Mouse (Mus musculus) MEL (cell line): Measurements from ENCODE around the gene Il23a.

Experiments
- EP300 ChIP-seq, 2 experiments: IDR thresholded peaks; 2 replicates each; pipeline ENCODE4 v1.6.1; 2011; ENCODE audit warnings: improper control_type of control experiment in 2 of 2, low read length in 2 of 2, low read depth in 1 of 2, mild to moderate bottlenecking in 1 of 2
- ETS1 ChIP-seq: IDR thresholded peaks from 2 replicates; pipeline ENCODE4 v1.6.1; 2012; ENCODE audit warnings: low read depth, mild to moderate bottlenecking, inconsistent platforms, low read length, improper control_type of control experiment, moderate library complexity
- GATA1 ChIP-seq: IDR thresholded peaks from 2 replicates; pipeline ENCODE4 v1.6.1; 2011; ENCODE audit warnings: low read depth, low read length, improper control_type of control experiment
- MYB ChIP-seq: IDR thresholded peaks from 2 replicates; pipeline ENCODE4 v1.6.1; 2011; ENCODE audit warnings: mild to moderate bottlenecking, low read depth, low read length, improper control_type of control experiment
- NELFE ChIP-seq: IDR thresholded peaks from 2 replicates; pipeline ENCODE4 v1.6.1; 2011; ENCODE audit warnings: low read depth, low read length, improper control_type of control experiment
- POLR2A ChIP-seq, 2 experiments: IDR thresholded peaks; 2 replicates each; pipeline ENCODE4 v1.6.1; 2011 to 2012; ENCODE audit warnings: low read length in 2 of 2, mild to moderate bottlenecking in 2 of 2, control low read depth in 1 of 2, improper control_type of control experiment in 1 of 2, low read depth in 1 of 2, moderate library complexity in 1 of 2; ENCODE audit not compliant: control insufficient read depth in 1 of 2, insufficient read depth in 1 of 2, poor library complexity in 1 of 2
- SMC3 ChIP-seq: IDR thresholded peaks from 2 replicates; pipeline ENCODE4 v1.6.1; 2011; ENCODE audit warnings: low read depth, low read length, improper control_type of control experiment
- TCF12 ChIP-seq: IDR thresholded peaks from 2 replicates; pipeline ENCODE4 v1.6.1; 2014; ENCODE audit warnings: low read depth, mild to moderate bottlenecking, inconsistent platforms, low read length, improper control_type of control experiment, moderate library complexity

DNA sequence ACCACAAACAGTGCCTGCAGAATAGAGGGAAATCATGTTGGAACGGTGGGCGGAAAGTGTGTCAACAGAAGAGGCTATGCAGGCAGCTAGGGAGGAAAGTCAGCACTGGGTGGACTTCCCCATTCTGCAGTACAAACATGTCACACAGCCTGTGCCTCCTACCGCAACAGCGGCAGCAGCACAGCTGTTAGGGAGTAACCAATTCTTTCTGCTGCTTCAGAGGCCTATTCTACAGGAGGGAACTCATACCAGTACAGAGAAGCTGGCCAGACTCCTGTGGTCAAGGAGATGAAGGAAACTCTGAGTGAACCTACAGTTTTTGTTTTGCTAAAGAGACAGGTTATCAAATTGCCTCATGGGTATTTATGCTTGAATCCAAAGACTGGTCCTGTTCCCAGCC lies 39.6 kb downstream of the Il23a start:
- TF ChIP-seq TCF12, result no peak
- TF ChIP-seq POLR2A (IDR thresholded peaks at IDR 0.05; ENCODE audit: control insufficient read depth in 1 of 2, insufficient read depth in 1 of 2, low read depth in 1 of 2, low read length in 2 of 2, poor library complexity in 1 of 2), result no peak
- TF ChIP-seq GATA1, result no peak
- TF ChIP-seq EP300 (IDR thresholded peaks at IDR 0.05; ENCODE audit: low read depth in 1 of 2, low read length in 2 of 2), result no peak
- no peak for TF ChIP-seq MYB
- TF ChIP-seq SMC3, result no peak
- no peak for TF ChIP-seq NELFE
- TF ChIP-seq ETS1, result peak; percentile 55; the same call in 1 of the 2 replicates
